Mouse (Mus musculus): ENCODE results near the gene Ehbp1.

DNA sequence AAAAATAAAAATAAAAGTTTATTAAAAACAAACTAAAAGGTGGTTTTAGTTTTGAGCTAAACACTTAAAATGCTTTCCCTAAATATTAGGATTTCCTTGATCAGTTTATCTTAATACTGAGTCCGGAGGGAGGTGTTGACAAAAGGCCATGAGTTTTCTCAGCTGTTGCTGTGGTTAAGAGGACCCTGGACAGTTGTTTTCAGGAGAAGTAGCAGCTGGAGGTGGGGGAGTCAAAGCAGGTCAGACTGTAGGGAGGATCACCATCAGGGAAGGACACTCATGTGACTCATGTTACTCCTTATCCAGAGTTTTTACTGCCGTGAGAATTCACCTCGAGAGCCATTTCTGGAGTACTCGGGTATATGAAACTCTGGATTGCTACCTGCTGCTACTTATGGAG, 280.4 kb downstream of the Ehbp1 start:
- TF ChIP-seq POLR2A (IDR thresholded peaks at IDR 0.05; ENCODE audit: low read depth, low read length) = no peak
- TF ChIP-seq CTCF (IDR thresholded peaks at IDR 0.05; ENCODE audit: borderline replicate concordance, insufficient read depth, low read length) = no peak
